Mouse (Mus musculus) liver, postnatal 0 days (tissue): Measurements from ENCODE around the gene Med18.

Experiments used
- CTCF ChIP-seq: sonication (generic); IDR thresholded peaks from 2 replicates; pipeline ENCODE4 v1.5.1; 2016; ENCODE audit warnings: antibody characterized with exemption, low read depth
- EP300 ChIP-seq: IDR thresholded peaks from 2 replicates; pipeline ENCODE4 v1.6.1; 2016; ENCODE audit warnings: antibody characterized with exemption, low read depth, mild to moderate bottlenecking

- no peak for TF ChIP-seq CTCF
- no peak for TF ChIP-seq EP300
Observed at GRCm38 (mm10) chr4:132492178-132493060, 28.7 kb upstream of the Med18 start.
